Mouse (Mus musculus) liver, adult 2 months (tissue): Measurements from ENCODE around the gene Gm13090.

Source experiments
- CTCF ChIP-seq: fragments of 200-500 bp; IDR thresholded peaks from 2 replicates; pipeline ENCODE4 v1.5.1; 2011; ENCODE audit warnings: low read depth, low read length, control low read depth
- POLR2A ChIP-seq: fragments of 200-500 bp; IDR thresholded peaks from 2 replicates; pipeline ENCODE4 v1.6.1; 2011; ENCODE audit warnings: low read length, control low read depth; ENCODE audit not compliant: insufficient read depth; ENCODE audit errors: extremely low read depth

DNA sequence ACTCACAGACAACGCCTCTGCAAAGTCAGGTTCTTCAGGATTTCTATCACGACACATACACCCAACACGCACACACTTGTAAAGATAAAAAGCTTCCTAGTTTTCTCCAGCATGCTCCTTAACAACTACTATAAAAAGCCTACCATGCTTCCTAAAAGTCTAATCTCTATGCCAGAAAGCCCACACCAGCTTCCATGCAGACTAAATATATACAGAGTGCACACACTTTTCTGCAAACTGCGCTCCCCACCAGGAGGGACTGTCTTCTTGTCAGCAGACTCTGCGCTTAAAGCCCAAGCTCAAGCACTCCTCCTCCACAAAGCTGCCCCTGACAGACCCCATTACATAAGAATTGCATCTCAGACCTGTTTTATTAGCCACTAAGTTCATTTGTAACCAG lies 47.9 kb upstream of the Gm13090 start:
- TF ChIP-seq POLR2A (no peak), CTCF (no peak)
